Mouse (Mus musculus): ENCODE measurements around the gene Blzf1.

DNA sequence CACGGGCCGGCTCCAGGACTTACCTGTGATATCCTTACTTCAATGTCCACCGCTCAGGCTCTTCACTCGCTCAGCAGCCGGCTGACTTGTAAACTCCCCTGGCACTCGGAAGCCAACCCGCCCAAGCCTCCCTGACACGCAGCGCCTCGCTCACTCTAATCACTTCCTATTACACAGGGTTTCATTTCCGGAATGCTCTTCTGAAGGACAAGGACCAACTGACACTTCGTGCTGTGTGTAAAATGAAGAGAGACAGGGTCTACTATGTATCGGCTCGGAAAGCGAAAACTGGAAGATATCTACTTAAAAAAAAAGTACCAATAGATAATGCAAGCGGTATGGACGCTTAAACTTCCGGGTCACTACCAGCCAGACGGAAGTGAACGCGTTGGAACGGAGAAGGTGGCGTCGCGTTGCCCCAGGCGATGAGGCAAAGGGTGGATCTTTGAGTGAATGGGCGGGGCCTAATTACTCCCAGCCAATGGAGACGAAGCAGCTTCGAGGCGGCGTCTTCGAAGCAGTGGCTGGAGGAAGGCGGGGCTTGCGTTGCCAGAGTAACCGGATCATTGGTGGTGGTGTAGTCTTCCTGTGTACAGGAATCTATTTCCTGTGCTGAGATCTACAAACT lies at the start of gene Blzf1:
- TF ChIP-seq CEBPB (IDR thresholded peaks at IDR 0.05; ENCODE audit: low read depth): no peak
- TF ChIP-seq CTCF (IDR thresholded peaks at IDR 0.05; ENCODE audit: control insufficient read depth, insufficient read depth, insufficient read length): no peak

Measured in C2C12 (cell line).